Mouse (Mus musculus): ENCODE data around the gene Gapdh. TPM values are rescaled to one million over a fixed set of nuclear protein-coding genes. Genes with fewer than 3 reads are reported as not detected.
"Not testable (repeated sequence)": the region's sequence is repeated elsewhere in the genome, so short reads cannot be mapped to it uniquely, and the experiment has no call there.

Gene Gapdh
- polyA plus RNA-seq, 1 experiment, result 4,623 TPM

- DNase-seq (ENCODE audit: extremely low spot score in 1 of 2, low spot score in 1 of 2), result no peak
Observed at GRCm38 (mm10) chr6:125170194-125170593, 3.9 kb upstream of the Gapdh start.

GRCm38 (mm10) chr6:125168086-125168485, 1.8 kb upstream of the Gapdh start:
- peak in 1 of 2 experiments; percentile 65 for DNase-seq (ENCODE audit: extremely low spot score in 1 of 2, low spot score in 1 of 2)

- DNase-seq (ENCODE audit: extremely low spot score in 1 of 2, low spot score in 1 of 2), result peak in 1 of 2 experiments; percentile 42
Observed at GRCm38 (mm10) chr6:125166861-125167650, 789 bp upstream of the Gapdh start.

- peak; percentile 96 to 99 for DNase-seq (ENCODE audit: extremely low spot score in 1 of 2, low spot score in 1 of 2)
Observed at GRCm38 (mm10) chr6:125165328-125165891, 857 bp downstream of the Gapdh start.

GRCm38 (mm10) chr6:125164672-125165327, 1.5 kb downstream of the Gapdh start:
- peak; percentile 36 to 62 for DNase-seq (ENCODE audit: extremely low spot score in 1 of 2, low spot score in 1 of 2)

- DNase-seq (ENCODE audit: extremely low spot score in 1 of 2, low spot score in 1 of 2), result peak; percentile 31 to 60
Observed at GRCm38 (mm10) chr6:125163801-125164657, 2.2 kb downstream of the Gapdh start.

- DNase-seq (ENCODE audit: extremely low spot score in 1 of 2, low spot score in 1 of 2), result not testable (repeated sequence)
Observed at GRCm38 (mm10) chr6:125162615-125163305, 3.5 kb downstream of the Gapdh start.

- peak; percentile 53 to 81 for DNase-seq (ENCODE audit: extremely low spot score in 1 of 2, low spot score in 1 of 2)
Observed at GRCm38 (mm10) chr6:125161971-125162370, 4.3 kb downstream of the Gapdh start.

GRCm38 (mm10) chr6:125160854-125161760, 5.2 kb downstream of the Gapdh start:
- peak; percentile 39 to 64 for DNase-seq (ENCODE audit: extremely low spot score in 1 of 2, low spot score in 1 of 2)

GRCm38 (mm10) chr6:125160558-125160853, 5.8 kb downstream of the Gapdh start:
- no peak for DNase-seq (ENCODE audit: extremely low spot score in 1 of 2, low spot score in 1 of 2)

- no peak for DNase-seq (ENCODE audit: extremely low spot score in 1 of 2, low spot score in 1 of 2)
Observed at GRCm38 (mm10) chr6:125159773-125160557, 6.3 kb downstream of the Gapdh start.

- DNase-seq (ENCODE audit: extremely low spot score in 1 of 2, low spot score in 1 of 2), result no peak
Observed at GRCm38 (mm10) chr6:125158944-125159492, 7.2 kb downstream of the Gapdh start.

GRCm38 (mm10) chr6:125156903-125157614, 9.2 kb downstream of the Gapdh start:
- no peak for DNase-seq (ENCODE audit: extremely low spot score in 1 of 2, low spot score in 1 of 2)

- no peak for DNase-seq (ENCODE audit: extremely low spot score in 1 of 2, low spot score in 1 of 2)
Observed at GRCm38 (mm10) chr6:125156491-125156890, 9.8 kb downstream of the Gapdh start.

GRCm38 (mm10) chr6:125155262-125155661, 11.0 kb downstream of the Gapdh start:
- DNase-seq (ENCODE audit: extremely low spot score in 1 of 2, low spot score in 1 of 2), result no peak

- DNase-seq (ENCODE audit: extremely low spot score in 1 of 2, low spot score in 1 of 2), result no peak
Observed at GRCm38 (mm10) chr6:125154550-125154949, 11.7 kb downstream of the Gapdh start.

GRCm38 (mm10) chr6:125153682-125154081, 12.6 kb downstream of the Gapdh start:
- DNase-seq (ENCODE audit: extremely low spot score in 1 of 2, low spot score in 1 of 2), result no peak

- no peak for DNase-seq (ENCODE audit: extremely low spot score in 1 of 2, low spot score in 1 of 2)
Observed at GRCm38 (mm10) chr6:125153018-125153389, 13.3 kb downstream of the Gapdh start.

Data from frontal cortex, adult 2 months (tissue).